In the genomic region with DNA sequence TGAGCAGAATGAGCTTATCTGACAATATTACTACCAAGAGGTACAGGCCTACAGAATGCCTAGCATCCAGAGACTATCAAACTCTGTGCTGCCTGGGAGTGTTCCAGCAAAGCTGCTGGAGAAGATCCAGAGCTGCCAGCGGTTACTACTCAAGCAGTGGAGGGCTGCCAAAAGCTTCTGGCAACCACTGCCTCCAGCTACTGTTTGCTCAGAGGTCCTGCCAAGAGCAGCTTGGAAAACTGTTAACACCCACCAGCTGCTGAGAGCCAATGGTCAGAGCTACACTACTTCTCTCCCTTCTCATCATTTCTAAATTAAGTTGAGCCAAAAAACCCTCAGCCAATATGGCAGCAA, we compare ENCODE assay signal across 7 mouse cellular contexts.
DNase-seq lines count a peak whose midpoint lies in the region; ATAC-seq and TF ChIP-seq lines count a peak whose summit lies in the region.

No protein-coding gene starts in this region.

- TF ChIP-seq CTCF in left cerebral cortex, adult 2 months (IDR thresholded peaks at IDR 0.05), result no peak

- H3K4me1 ChIP-seq in intestine, embryonic 16.5 days (ENCODE audit: control insufficient read depth, insufficient read depth, low read length), result peaks cover 3% of the 10 kb centered on the region; the same call in 1 of the 2 replicates
- no peaks in the 10 kb centered on the region for H3K4me1 ChIP-seq in midbrain, embryonic 16.5 days (ENCODE audit: control insufficient read depth, insufficient read depth, low read length)

- no peak overlapping the region for H3K9ac ChIP-seq in intestine, embryonic 16.5 days (ENCODE audit: low read depth, low read length)
- H3K9ac ChIP-seq in midbrain, embryonic 16.5 days (ENCODE audit: low read depth, low read length), result no peak overlapping the region

- no peak overlapping the region for H3K4me2 ChIP-seq in intestine, embryonic 16.5 days (ENCODE audit: low read depth, low read length)
- H3K4me2 ChIP-seq in midbrain, embryonic 16.5 days (ENCODE audit: low read length), result no peak overlapping the region

- no peaks in the 10 kb centered on the region for H3K9me3 ChIP-seq in intestine, embryonic 16.5 days (ENCODE audit: control insufficient read depth, low read length)
- no peaks in the 10 kb centered on the region for H3K9me3 ChIP-seq in midbrain, embryonic 16.5 days (replicated peaks; ENCODE audit: control insufficient read depth, low read length, poor library complexity, severe bottlenecking)

- intact Hi-C loops in left cerebral cortex, adult 2 months (cut with DNase I), result no loop called here

- peak; percentile 91 for ATAC-seq in intestine, embryonic 16.5 days
- ATAC-seq in midbrain, embryonic 16.5 days, result peak; percentile 87

- 33% methylated on average over 1 of the region's 1 CpGs for WGBS in intestine, embryonic 16.5 days
- 69% methylated on average over 1 of the region's 1 CpGs for WGBS in midbrain, embryonic 16.5 days

- H3K27me3 ChIP-seq in intestine, embryonic 16.5 days (replicated peaks; ENCODE audit: control insufficient read depth, insufficient read depth, low read length), result no peaks in the 10 kb centered on the region
- no peaks in the 10 kb centered on the region for H3K27me3 ChIP-seq in midbrain, embryonic 16.5 days (ENCODE audit: control insufficient read depth, insufficient read depth, low read depth, low read length)

- no peak overlapping the region for H3K4me3 ChIP-seq in intestine, embryonic 16.5 days (ENCODE audit: low read length)
- H3K4me3 ChIP-seq in left cerebral cortex, adult 2 months, result no peak overlapping the region
- no peak overlapping the region for H3K4me3 ChIP-seq in midbrain, embryonic 16.5 days (ENCODE audit: low read depth, low read length)

- DNase-seq in NIH3T3 (ENCODE audit: low read depth), result peak; percentile 99
- peak; percentile 93 to 94 for DNase-seq in adrenal gland, postnatal 36 days
- peak; percentile 95 for DNase-seq in gastrocnemius, adult 18-20 months (ENCODE audit: low spot score)
- peak; percentile 84 for DNase-seq in left cerebral cortex, adult 2 months (ENCODE audit: extremely low spot score in 1 of 2, low spot score in 2 of 2)
- peak; percentile 90 for DNase-seq in urinary bladder, postnatal 14 days (ENCODE audit: low spot score)

- H3K36me3 ChIP-seq in intestine, embryonic 16.5 days (ENCODE audit: control insufficient read depth, insufficient read depth, low read length), result no peaks in the 10 kb centered on the region
- no peaks in the 10 kb centered on the region for H3K36me3 ChIP-seq in midbrain, embryonic 16.5 days (ENCODE audit: control insufficient read depth, insufficient read depth, low read length)

- no peak overlapping the region for H3K27ac ChIP-seq in intestine, embryonic 16.5 days (ENCODE audit: low read length)
- H3K27ac ChIP-seq in left cerebral cortex, adult 2 months, result no peak overlapping the region
- no peak overlapping the region for H3K27ac ChIP-seq in midbrain, embryonic 16.5 days (ENCODE audit: low read length)
